23 mouse cellular contexts compared by ENCODE assay signal in genomic region chr2:105317556-105318184, GRCm38 (mm10).
DNase-seq lines count a peak whose midpoint lies in the region; ATAC-seq lines count a peak whose summit lies in the region.
"Had no signal": no experiment of that assay in that cellular context is flagged by ENCODE, and none has a peak within 500 bp of the region (broad histone marks: within the 10 kb centered on the region; RNA-seq: fewer than 3 reads in every experiment).

No protein-coding gene starts in this region.

- no peak overlapping the region for H3K4me3 ChIP-seq in midbrain, embryonic 12.5 days
- no peak overlapping the region for H3K4me3 ChIP-seq in midbrain, embryonic 10.5 days
- H3K4me3 ChIP-seq in hindbrain, embryonic 12.5 days: no peak overlapping the region
- no peak overlapping the region for H3K4me3 ChIP-seq in limb, embryonic 11.5 days (ENCODE audit: low read depth, low read length)
- no peak overlapping the region for H3K4me3 ChIP-seq in neural tube, embryonic 15.5 days (replicated peaks)
- H3K4me3 ChIP-seq: heart, embryonic 15.5 days; limb, embryonic 13.5 days; liver, embryonic 13.5 days had no signal

- H3K4me2 ChIP-seq in midbrain, embryonic 12.5 days (replicated peaks): no peak overlapping the region
- H3K4me2 ChIP-seq in hindbrain, embryonic 12.5 days (replicated peaks): no peak overlapping the region
- no peak overlapping the region for H3K4me2 ChIP-seq in limb, embryonic 11.5 days (ENCODE audit: low read depth, severe bottlenecking)
- H3K4me2 ChIP-seq in neural tube, embryonic 15.5 days: 0 out of 2 replicates have a peak overlapping the region, but pooled peaks have one; percentile 13
- H3K4me2 ChIP-seq: heart, embryonic 15.5 days; limb, embryonic 13.5 days; liver, embryonic 13.5 days; lung, embryonic 14.5 days had no signal

- no peak overlapping the region for H3K9ac ChIP-seq in midbrain, embryonic 12.5 days (replicated peaks)
- no peak overlapping the region for H3K9ac ChIP-seq in hindbrain, embryonic 12.5 days
- H3K9ac ChIP-seq in limb, embryonic 11.5 days (ENCODE audit: low read length): no peak overlapping the region
- H3K9ac ChIP-seq in neural tube, embryonic 15.5 days (replicated peaks): no peak overlapping the region
- H3K9ac ChIP-seq: heart, embryonic 15.5 days; limb, embryonic 13.5 days; liver, embryonic 13.5 days; lung, embryonic 14.5 days had no signal

- no peaks in the 10 kb centered on the region for H3K36me3 ChIP-seq in midbrain, embryonic 12.5 days
- no peaks in the 10 kb centered on the region for H3K36me3 ChIP-seq in midbrain, embryonic 10.5 days
- no peaks in the 10 kb centered on the region for H3K36me3 ChIP-seq in hindbrain, embryonic 12.5 days
- H3K36me3 ChIP-seq in limb, embryonic 11.5 days (ENCODE audit: control insufficient read depth, insufficient read depth, low read length): no peaks in the 10 kb centered on the region
- H3K36me3 ChIP-seq in neural tube, embryonic 15.5 days: no peaks in the 10 kb centered on the region
- H3K36me3 ChIP-seq: G1E; heart, embryonic 15.5 days; limb, embryonic 13.5 days; liver, embryonic 13.5 days had no signal

- no peaks in the 10 kb centered on the region for H3K4me1 ChIP-seq in midbrain, embryonic 12.5 days
- no peaks in the 10 kb centered on the region; the same call in 1 of the 2 replicates for H3K4me1 ChIP-seq in midbrain, embryonic 10.5 days
- 0 out of 2 replicates have a peak, but pooled peaks cover 3% of the 10 kb centered on the region for H3K4me1 ChIP-seq in hindbrain, embryonic 12.5 days
- no peaks in the 10 kb centered on the region for H3K4me1 ChIP-seq in limb, embryonic 11.5 days (ENCODE audit: control insufficient read depth, insufficient read depth, low read length)
- H3K4me1 ChIP-seq in neural tube, embryonic 15.5 days: peaks cover 10% of the 10 kb centered on the region
- H3K4me1 ChIP-seq: heart, embryonic 15.5 days; limb, embryonic 13.5 days; liver, embryonic 13.5 days had no signal

- no peak for DNase-seq in midbrain, embryonic 10.5 days (ENCODE audit: low spot score)
- peak; percentile 39 for DNase-seq in limb, embryonic 11.5 days (ENCODE audit: low spot score)
- DNase-seq in layer of hippocampus, adult 11-12 months (ENCODE audit: low spot score): no peak
- no peak for DNase-seq in lung, postnatal 36 days
- DNase-seq: adrenal gland, postnatal 25 days; cerebellum, adult 2 months; gastrocnemius, postnatal 36 days; heart, postnatal 4 days; kidney, postnatal 36 days; liver, embryonic 13.5 days; lung, embryonic 14.5 days; right cerebral cortex, adult 18-20 months; thymus, postnatal 14 days had no signal

- H3K27me3 ChIP-seq in midbrain, embryonic 12.5 days: peaks cover 21% of the 10 kb centered on the region
- peaks cover 11% of the 10 kb centered on the region; the same call in 1 of the 2 replicates for H3K27me3 ChIP-seq in midbrain, embryonic 10.5 days (ENCODE audit: low read depth, poor library complexity, severe bottlenecking)
- H3K27me3 ChIP-seq in hindbrain, embryonic 12.5 days: peaks cover 12% of the 10 kb centered on the region
- no peaks in the 10 kb centered on the region for H3K27me3 ChIP-seq in limb, embryonic 11.5 days (ENCODE audit: control insufficient read depth, insufficient read depth, low read length)
- H3K27me3 ChIP-seq in neural tube, embryonic 15.5 days (replicated peaks): no peaks in the 10 kb centered on the region; the same call in 1 of the 2 replicates
- H3K27me3 ChIP-seq: heart, embryonic 15.5 days; liver, embryonic 13.5 days had no signal

- H3K9me3 ChIP-seq in midbrain, embryonic 12.5 days: no peaks in the 10 kb centered on the region
- H3K9me3 ChIP-seq in midbrain, embryonic 10.5 days (replicated peaks): no peaks in the 10 kb centered on the region
- H3K9me3 ChIP-seq in hindbrain, embryonic 12.5 days (replicated peaks): no peaks in the 10 kb centered on the region
- no peaks in the 10 kb centered on the region for H3K9me3 ChIP-seq in limb, embryonic 11.5 days (ENCODE audit: control insufficient read depth, low read length)
- no peaks in the 10 kb centered on the region for H3K9me3 ChIP-seq in neural tube, embryonic 15.5 days (replicated peaks)
- H3K9me3 ChIP-seq: G1E; heart, embryonic 15.5 days; limb, embryonic 13.5 days; liver, embryonic 13.5 days had no signal

- no peak overlapping the region for H3K27ac ChIP-seq in midbrain, embryonic 12.5 days (replicated peaks)
- H3K27ac ChIP-seq in midbrain, embryonic 10.5 days (replicated peaks): no peak overlapping the region
- H3K27ac ChIP-seq in hindbrain, embryonic 12.5 days: no peak overlapping the region
- H3K27ac ChIP-seq in limb, embryonic 11.5 days (replicated peaks; ENCODE audit: low read depth, low read length): no peak overlapping the region
- H3K27ac ChIP-seq in neural tube, embryonic 15.5 days (replicated peaks): no peak overlapping the region
- H3K27ac ChIP-seq: heart, embryonic 15.5 days; limb, embryonic 13.5 days; liver, embryonic 13.5 days; macrophage had no signal

- 70% methylated on average over 13 of the region's 13 CpGs for WGBS in midbrain, embryonic 12.5 days
- WGBS in midbrain, embryonic 10.5 days: 84% methylated on average over 13 of the region's 13 CpGs
- 57% methylated on average over 13 of the region's 13 CpGs for WGBS in hindbrain, embryonic 12.5 days
- WGBS in limb, embryonic 11.5 days: 31% methylated on average over 13 of the region's 13 CpGs
- WGBS in neural tube, embryonic 15.5 days: 39% methylated on average over 13 of the region's 13 CpGs

- 0 out of 2 replicates have a peak, but pooled peaks have one; percentile 16 for ATAC-seq in midbrain, embryonic 12.5 days (ENCODE audit: low FRiP score, low read depth)
- peak; percentile 66 for ATAC-seq in hindbrain, embryonic 12.5 days (ENCODE audit: low FRiP score)
- ATAC-seq in limb, embryonic 11.5 days (ENCODE audit: insufficient number of reproducible peaks, low FRiP score, low TSS enrichment, low read depth): no peak
- peak; percentile 59; the same call in 1 of the 2 replicates for ATAC-seq in neural tube, embryonic 15.5 days (ENCODE audit: low FRiP score)
- ATAC-seq: activated CD4-positive, CD25-positive, alpha-beta regulatory T cell, adult 4 months; forebrain, embryonic 16.5 days; intestine, embryonic 16.5 days had no signal
